Mouse (Mus musculus) myocyte (in vitro differentiated cells): ENCODE data around the gene Rabep2. TPM values are rescaled to one million over a fixed set of nuclear protein-coding genes. Genes with fewer than 3 reads are reported as not detected.

ENCODE experiments used
- H3K27me3 ChIP-seq: one replicate; pipeline ENCODE4 v1.6.1; 2011; ENCODE audit not compliant: control insufficient read depth, insufficient read depth, insufficient read length
- H3K36me3 ChIP-seq: one replicate; pipeline ENCODE4 v1.6.1; 2011; ENCODE audit not compliant: control insufficient read depth, insufficient read depth
- H3K4me2 ChIP-seq: one replicate; pipeline ENCODE4 v1.6.1; 2011; ENCODE audit warnings: low read depth, control low read depth
- H3K4me3 ChIP-seq: one replicate; pipeline ENCODE4 v1.5.1; 2011; ENCODE audit warnings: mild to moderate bottlenecking, control low read depth, moderate library complexity
- H3K79me2 ChIP-seq: one replicate; pipeline ENCODE4 v1.6.1; 2011; ENCODE audit not compliant: control insufficient read depth, insufficient read depth
- H3ac ChIP-seq: one replicate; pipeline ENCODE4 v1.6.1; 2011; ENCODE audit not compliant: control insufficient read depth, insufficient read length
- CEBPB ChIP-seq: IDR thresholded peaks from 2 replicates; pipeline ENCODE4 v1.6.1; 2011; ENCODE audit warnings: mild to moderate bottlenecking, moderate library complexity; ENCODE audit not compliant: poor library complexity, insufficient read depth, severe bottlenecking
- E2F4 ChIP-seq: IDR thresholded peaks from one replicate; pipeline ENCODE4 v1.6.1; 2011; ENCODE audit warnings: mild to moderate bottlenecking, control low read depth, moderate library complexity; ENCODE audit not compliant: insufficient read depth
- MYOD1 ChIP-seq, 3 experiments: IDR thresholded peaks; one replicate each; pipeline ENCODE4 v1.6.1; 2011; ENCODE audit warnings: control low read depth in 2 of 3, low read depth in 2 of 3, mild to moderate bottlenecking in 2 of 3, moderate library complexity in 1 of 3; ENCODE audit not compliant: insufficient read length in 2 of 3, control insufficient read depth in 1 of 3
- MYOG ChIP-seq, 3 experiments: IDR thresholded peaks; one replicate each; pipeline ENCODE4 v1.6.1; 2011; ENCODE audit warnings: control low read depth in 2 of 3, low read depth in 2 of 3, mild to moderate bottlenecking in 2 of 3; ENCODE audit not compliant: insufficient read length in 2 of 3, control insufficient read depth in 1 of 3, insufficient read depth in 1 of 3
- POLR2A ChIP-seq: IDR thresholded peaks from one replicate; pipeline ENCODE4 v1.6.1; 2011; ENCODE audit warnings: low read depth, mild to moderate bottlenecking, control low read depth, moderate library complexity; ENCODE audit not compliant: insufficient read length
- POLR2AphosphoS2 ChIP-seq: IDR thresholded peaks from one replicate; pipeline ENCODE4 v1.6.1; 2011; ENCODE audit warnings: low read depth, control low read depth; ENCODE audit not compliant: insufficient read length
- REST ChIP-seq: IDR thresholded peaks from one replicate; pipeline ENCODE4 v1.6.1; 2011; ENCODE audit warnings: mild to moderate bottlenecking, control low read depth, moderate library complexity; ENCODE audit not compliant: insufficient read depth, insufficient read length
- SRF ChIP-seq: IDR thresholded peaks from one replicate; pipeline ENCODE4 v1.6.1; 2011; ENCODE audit warnings: low read depth; ENCODE audit not compliant: control insufficient read depth, insufficient read length
- TCF12 ChIP-seq: IDR thresholded peaks from one replicate; pipeline ENCODE4 v1.6.1; 2011; ENCODE audit warnings: mild to moderate bottlenecking, control low read depth; ENCODE audit not compliant: poor library complexity, insufficient read depth, severe bottlenecking
- TCF3 ChIP-seq: IDR thresholded peaks from one replicate; pipeline ENCODE4 v1.6.1; 2011; ENCODE audit warnings: low read depth, control low read depth; ENCODE audit not compliant: insufficient read length
- USF1 ChIP-seq: IDR thresholded peaks from one replicate; pipeline ENCODE4 v1.6.1; 2011; ENCODE audit warnings: low read depth, mild to moderate bottlenecking, control low read depth, moderate library complexity
- polyA plus RNA-seq: library from polyadenylated mRNA; unstranded; fragments of >200 nt; fragmentation: generic; extraction: Trizol; gene quantifications from one replicate; pipeline ENCODE4 v1.2.1, GENCODE M21; 2012; ENCODE audit warnings: missing spikeins

The Rabep2 gene
- polyA plus RNA-seq, 1 experiment: 36.7 TPM

GRCm38 (mm10) chr7:126465246-126466030 lies 36.9 kb downstream of the Rabep2 start:
- peaks cover 14% of the 10 kb centered on the region for H3K36me3 ChIP-seq
- TF ChIP-seq POLR2A: peak; percentile 45
- TF ChIP-seq USF1: no peak
- TF ChIP-seq REST: no peak
- TF ChIP-seq CEBPB: no peak
- peak; percentile 47 to 87 (median 47) for TF ChIP-seq MYOG (IDR thresholded peaks at IDR 0.05; ENCODE audit: control insufficient read depth in 1 of 3, insufficient read depth in 1 of 3, insufficient read length in 2 of 3, low read depth in 2 of 3)
- peak; percentile 59 for TF ChIP-seq TCF3
- peak; percentile 67 for TF ChIP-seq POLR2AphosphoS2
- peak; percentile 89 for TF ChIP-seq TCF12
- TF ChIP-seq MYOD1 (IDR thresholded peaks at IDR 0.05; ENCODE audit: control insufficient read depth in 1 of 3, insufficient read length in 2 of 3, low read depth in 2 of 3): peak; percentile 95 to 97 (median 96)
- H3K4me3 ChIP-seq: peak overlapping the region; percentile 54
- H3K4me2 ChIP-seq: peak overlapping the region; percentile 82
- peaks cover 8% of the 10 kb centered on the region for H3K79me2 ChIP-seq
- H3K27me3 ChIP-seq: no peaks in the 10 kb centered on the region
- no peak overlapping the region for H3ac ChIP-seq

GRCm38 (mm10) chr7:126466116-126466515 lies 37.6 kb downstream of the Rabep2 start:
- Histone ChIP-seq H3K79me2 (peaks cover 8% of the 10 kb centered on the region), H3K4me3 (no peak overlapping the region), H3K36me3 (peaks cover 18% of the 10 kb centered on the region), H3K27me3 (no peaks in the 10 kb centered on the region), H3K4me2 (peak overlapping the region; percentile 62), H3ac (no peak overlapping the region)
- TF ChIP-seq POLR2A (no peak), REST (no peak), POLR2AphosphoS2 (peak; percentile 63)

GRCm38 (mm10) chr7:126466707-126467106 lies 38.1 kb downstream of the Rabep2 start:
- no peak overlapping the region for H3K4me3 ChIP-seq
- H3K79me2 ChIP-seq: peaks cover 10% of the 10 kb centered on the region
- peak overlapping the region; percentile 32 for H3K4me2 ChIP-seq
- no peak for TF ChIP-seq USF1
- no peak for TF ChIP-seq POLR2A
- TF ChIP-seq SRF: no peak
- peaks cover 23% of the 10 kb centered on the region for H3K36me3 ChIP-seq
- no peaks in the 10 kb centered on the region for H3K27me3 ChIP-seq
- H3ac ChIP-seq: no peak overlapping the region

GRCm38 (mm10) chr7:126467271-126467670 lies 38.7 kb downstream of the Rabep2 start:
- Histone ChIP-seq H3ac (no peak overlapping the region), H3K27me3 (no peaks in the 10 kb centered on the region), H3K79me2 (peaks cover 9% of the 10 kb centered on the region), H3K4me2 (peak overlapping the region; percentile 32), H3K4me3 (no peak overlapping the region), H3K36me3 (peaks cover 23% of the 10 kb centered on the region)
- TF ChIP-seq POLR2A (no peak), TCF12 (no peak), POLR2AphosphoS2 (peak; percentile 9)

DNA sequence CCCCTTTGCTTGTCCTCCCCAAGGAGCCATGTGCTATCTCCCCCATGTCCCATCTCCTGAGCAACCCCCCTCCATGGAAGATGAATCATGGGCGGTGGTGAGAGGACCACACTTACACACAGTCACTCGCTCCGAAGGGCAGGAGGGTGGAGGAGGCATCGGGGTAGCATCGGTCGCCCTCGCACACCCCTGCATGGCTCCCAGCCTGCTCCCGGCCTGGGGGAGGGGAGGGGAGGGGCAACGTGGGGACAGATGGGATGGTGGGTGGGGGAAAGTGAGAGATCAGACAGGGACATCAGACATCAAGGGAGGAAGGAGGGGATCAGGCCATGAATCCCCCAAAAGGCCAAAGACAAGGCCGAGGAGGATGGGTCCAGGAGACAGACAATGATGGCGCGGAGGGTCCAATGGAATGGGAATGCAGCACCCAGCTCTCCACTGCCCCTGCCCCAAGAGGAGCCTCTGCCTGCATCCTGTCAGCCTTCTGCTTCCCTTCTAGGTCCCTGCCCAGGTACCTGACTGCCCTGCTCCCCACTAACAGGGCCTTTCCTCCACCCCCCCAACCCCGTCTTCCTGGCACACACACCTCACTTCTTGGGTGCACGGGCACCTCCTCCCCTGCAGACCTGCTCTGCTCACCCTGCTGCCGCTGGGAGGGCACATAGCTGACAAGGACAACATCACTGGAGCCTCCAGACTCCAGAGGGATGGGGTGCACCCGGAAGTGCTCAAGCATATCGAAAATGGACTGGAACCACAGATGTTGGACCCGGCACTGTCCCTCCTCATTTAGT lies 39.5 kb downstream of the Rabep2 start:
- Histone ChIP-seq H3K79me2 (peaks cover 8% of the 10 kb centered on the region), H3K27me3 (no peaks in the 10 kb centered on the region), H3ac (no peak overlapping the region), H3K4me2 (no peak overlapping the region), H3K36me3 (peaks cover 23% of the 10 kb centered on the region), H3K4me3 (no peak overlapping the region)
- TF ChIP-seq POLR2AphosphoS2 (peak; percentile 49), TCF12 (no peak)

GRCm38 (mm10) chr7:126470077-126470476 lies 41.5 kb downstream of the Rabep2 start:
- H3K27me3 ChIP-seq: no peaks in the 10 kb centered on the region
- no peak overlapping the region for H3ac ChIP-seq
- TF ChIP-seq POLR2A (no peak), CEBPB (no peak), REST (no peak), TCF3 (no peak), MYOG (IDR thresholded peaks at IDR 0.05; ENCODE audit: control insufficient read depth in 1 of 3, insufficient read depth in 1 of 3, insufficient read length in 2 of 3, low read depth in 2 of 3) (no peak), E2F4 (no peak), MYOD1 (IDR thresholded peaks at IDR 0.05; ENCODE audit: control insufficient read depth in 1 of 3, insufficient read length in 2 of 3, low read depth in 2 of 3) (no peak), SRF (no peak), USF1 (no peak)
- H3K36me3 ChIP-seq: peaks cover 23% of the 10 kb centered on the region
- peaks cover 23% of the 10 kb centered on the region for H3K79me2 ChIP-seq
- H3K4me2 ChIP-seq: no peak overlapping the region
- H3K4me3 ChIP-seq: no peak overlapping the region
